ENCODE assay signal across 8 mouse cellular contexts in genomic region chr11:116307019-116307725, GRCm38 (mm10). TPM values are rescaled to one million over a fixed set of nuclear protein-coding genes. Genes with fewer than 3 reads are reported as not detected.
DNase-seq lines count a peak whose midpoint lies in the region; ATAC-seq lines count a peak whose summit lies in the region.

Gene Exoc7, minus strand, starts transcription at chr11:116307233.

- H3K27ac ChIP-seq in embryonic facial prominence, embryonic 12.5 days = peak within 1 kb of the TSS; percentile 50
- H3K27ac ChIP-seq in heart, embryonic 14.5 days (replicated peaks in 1 of 2; ENCODE audit: control insufficient read depth in 1 of 2, insufficient read depth in 1 of 2, low read depth in 2 of 2, low read length in 2 of 2) = peak within 1 kb of the TSS; percentile 33 to 44; a peak in 2 of 4 replicates

- H3K9ac ChIP-seq in embryonic facial prominence, embryonic 12.5 days = peak within 1 kb of the TSS; percentile 88
- H3K9ac ChIP-seq in heart, embryonic 14.5 days (ENCODE audit: low read length) = peak within 1 kb of the TSS; percentile 87

- H3K4me3 ChIP-seq in embryonic facial prominence, embryonic 12.5 days = peak within 1 kb of the TSS; percentile 91
- H3K4me3 ChIP-seq in heart, embryonic 14.5 days (ENCODE audit: control insufficient read depth in 1 of 2, insufficient read depth in 1 of 2, low read depth in 1 of 2, low read length in 2 of 2) = peak within 1 kb of the TSS; percentile 63 to 97

- intact Hi-C loops in left cerebral cortex, postnatal 25 days (cut with DNase I) = loop anchor here (2.0 kb wide), 1 partner anchor 32 kb away; the partner anchor contains the start of gene Srp68

- DNase-seq in thymus, postnatal 14 days = peak; percentile 19
- DNase-seq in thymus, postnatal 36 days = no peak
- DNase-seq in left cerebral cortex, postnatal 25 days (ENCODE audit: low spot score in 2 of 2) = no peak
- peak; percentile 24 for DNase-seq in naive thymus-derived CD4-positive, alpha-beta T cell, adult 2 months (ENCODE audit: low read depth)
- DNase-seq in ovary, adult 18-20 months (ENCODE audit: low spot score) = no peak
- no peak for DNase-seq in retina, postnatal 1 day

- H3K4me2 ChIP-seq in embryonic facial prominence, embryonic 12.5 days (replicated peaks) = peak within 1 kb of the TSS; percentile 87
- peak within 1 kb of the TSS; percentile 88 for H3K4me2 ChIP-seq in heart, embryonic 14.5 days (ENCODE audit: low read length)

- no peaks in the 10 kb centered on the region for H3K27me3 ChIP-seq in embryonic facial prominence, embryonic 12.5 days
- no peaks in the 10 kb centered on the region for H3K27me3 ChIP-seq in heart, embryonic 14.5 days (ENCODE audit: control insufficient read depth, insufficient read depth, low read length)

- H3K36me3 ChIP-seq in embryonic facial prominence, embryonic 12.5 days = peaks cover 29% of the 10 kb centered on the region
- peaks cover 28% of the 10 kb centered on the region for H3K36me3 ChIP-seq in heart, embryonic 14.5 days (ENCODE audit: control insufficient read depth, insufficient read depth, low read length)

- 82% methylated on average over 10 of the region's 10 CpGs for WGBS in embryonic facial prominence, embryonic 12.5 days
- WGBS in heart, embryonic 14.5 days = 86% methylated on average over 10 of the region's 10 CpGs

- H3K9me3 ChIP-seq in embryonic facial prominence, embryonic 12.5 days = no peaks in the 10 kb centered on the region
- H3K9me3 ChIP-seq in heart, embryonic 14.5 days (ENCODE audit: control insufficient read depth, low read length) = no peaks in the 10 kb centered on the region

- peaks cover 10% of the 10 kb centered on the region for H3K4me1 ChIP-seq in embryonic facial prominence, embryonic 12.5 days
- peaks cover 3 to 7% of the 10 kb centered on the region in 2 experiments for H3K4me1 ChIP-seq in heart, embryonic 14.5 days (ENCODE audit: control insufficient read depth in 2 of 2, insufficient read depth in 2 of 2, low read length in 2 of 2)

- no peak for ATAC-seq in embryonic facial prominence, embryonic 12.5 days (ENCODE audit: insufficient number of reproducible peaks, insufficient read depth, low FRiP score, low TSS enrichment)
- ATAC-seq in heart, embryonic 14.5 days (ENCODE audit: insufficient number of reproducible peaks, insufficient read depth, low FRiP score, low read depth) = no peak

RNA-seq across cellular contexts. Expression of gene Exoc7, which starts in this region (rescaled TPM):
- polyA plus RNA-seq in embryonic facial prominence, embryonic 12.5 days (2016; fragmentation: Nextera tagmentation; extraction: Ambion mirVana) = 78.8 and 83.9 TPM in 2 replicates
- 51.1 and 57.8 TPM in 2 replicates for polyA plus RNA-seq in heart, embryonic 14.5 days (2014; fragmentation: Nextera tagmentation; extraction: Ambion mirVana)
- 10 to 100 TPM; 95.7 to 97.4 TPM for total RNA-seq in left cerebral cortex, postnatal 25 days (2021)

Comparison
In these comparisons a context has a peak if more than half of its experiments do, and no peak if none do; other contexts are left out.
1. DNase-seq: peak in thymus, postnatal 14 days (single experiment) and naive thymus-derived CD4-positive, alpha-beta T cell, adult 2 months (single experiment); none in thymus, postnatal 36 days (0 of 2), left cerebral cortex, postnatal 25 days (0 of 2), ovary, adult 18-20 months (single experiment) and retina, postnatal 1 day (single experiment).